Mouse (Mus musculus): ENCODE data around the gene Tomt.
A peak's percentile ranks its signal among the peaks of the same experiment; 100 is the strongest.
"Not testable (repeated sequence)": the region's sequence is repeated elsewhere in the genome, so short reads cannot be mapped to it uniquely, and the experiment has no call there.

Tomt gene

GRCm38 (mm10) chr7:101906287-101906681 is at the start of gene Tomt:
Tomt (minus strand) TSS chr7:101906359.
- no peak for DNase-seq (ENCODE audit: low spot score)

- no peak for DNase-seq (ENCODE audit: low spot score)
Observed at GRCm38 (mm10) chr7:101955862-101956261, 49.7 kb upstream of the Tomt start.

GRCm38 (mm10) chr7:101955276-101955675 is 49.1 kb upstream of the Tomt start:
- DNase-seq (ENCODE audit: low spot score) = no peak

GRCm38 (mm10) chr7:101954163-101954562 is 48.0 kb upstream of the Tomt start:
- DNase-seq (ENCODE audit: low spot score) = no peak

GRCm38 (mm10) chr7:101952098-101952497 is 45.9 kb upstream of the Tomt start:
- DNase-seq (ENCODE audit: low spot score) = no peak

GRCm38 (mm10) chr7:101951648-101952047 is 45.5 kb upstream of the Tomt start:
- DNase-seq (ENCODE audit: low spot score) = no peak

- DNase-seq (ENCODE audit: low spot score) = not testable (repeated sequence)
Observed at GRCm38 (mm10) chr7:101949008-101949407, 42.8 kb upstream of the Tomt start.

- no peak for DNase-seq (ENCODE audit: low spot score)
Observed at GRCm38 (mm10) chr7:101939758-101940157, 33.6 kb upstream of the Tomt start.

- no peak for DNase-seq (ENCODE audit: low spot score)
Observed at GRCm38 (mm10) chr7:101938348-101938747, 32.2 kb upstream of the Tomt start.

GRCm38 (mm10) chr7:101937569-101937968 is 31.4 kb upstream of the Tomt start:
- DNase-seq (ENCODE audit: low spot score) = no peak

GRCm38 (mm10) chr7:101936996-101937395 is 30.8 kb upstream of the Tomt start:
- DNase-seq (ENCODE audit: low spot score) = no peak

- no peak for DNase-seq (ENCODE audit: low spot score)
Observed at GRCm38 (mm10) chr7:101935957-101936356, 29.8 kb upstream of the Tomt start.

- DNase-seq (ENCODE audit: low spot score) = peak; percentile 99
Observed at GRCm38 (mm10) chr7:101933751-101934240, 27.6 kb upstream of the Tomt start, which contains the start of the genes Lrrc51 and Numa1. Lrrc51 (minus strand) TSS chr7:101933895. Numa1 (plus strand) TSS chr7:101934111.

- peak; percentile 61 for DNase-seq (ENCODE audit: low spot score)
Observed at GRCm38 (mm10) chr7:101933300-101933699, 27.1 kb upstream of the Tomt start.

- no peak for DNase-seq (ENCODE audit: low spot score)
Observed at GRCm38 (mm10) chr7:101932551-101932950, 26.4 kb upstream of the Tomt start.

GRCm38 (mm10) chr7:101928093-101928492 is 21.9 kb upstream of the Tomt start:
- no peak for DNase-seq (ENCODE audit: low spot score)

- DNase-seq (ENCODE audit: low spot score) = not testable (repeated sequence)
Observed at GRCm38 (mm10) chr7:101925892-101926291, 19.7 kb upstream of the Tomt start.

- peak; percentile 86 for DNase-seq (ENCODE audit: low spot score)
Observed at GRCm38 (mm10) chr7:101918071-101918470, 11.9 kb upstream of the Tomt start.

GRCm38 (mm10) chr7:101911982-101912381 is 5.8 kb upstream of the Tomt start:
- peak; percentile 27 for DNase-seq (ENCODE audit: low spot score)

- DNase-seq (ENCODE audit: low spot score) = no peak
Observed at GRCm38 (mm10) chr7:101910138-101910537, 4.0 kb upstream of the Tomt start.

GRCm38 (mm10) chr7:101908367-101908766 is 2.2 kb upstream of the Tomt start:
- no peak for DNase-seq (ENCODE audit: low spot score)

GRCm38 (mm10) chr7:101906696-101907095 is 537 bp upstream of the Tomt start:
- DNase-seq (ENCODE audit: low spot score) = no peak

GRCm38 (mm10) chr7:101905561-101906286 is 435 bp downstream of the Tomt start, which contains the start of gene Lamtor1:
Lamtor1 (plus strand) TSS chr7:101905904.
- DNase-seq (ENCODE audit: low spot score) = peak; percentile 100

GRCm38 (mm10) chr7:101902846-101903245 is 3.3 kb downstream of the Tomt start:
- no peak for DNase-seq (ENCODE audit: low spot score)

Measured in embryo, embryonic 10.5 days (tissue).